Mouse (Mus musculus) testis, adult 2 months (tissue): ENCODE data around the gene Pcdh9.

Experiments
- CTCF ChIP-seq: fragments of 200-500 bp; IDR thresholded peaks from 2 replicates; pipeline ENCODE4 v1.5.1; 2012; ENCODE audit warnings: low read depth, mild to moderate bottlenecking, inconsistent platforms, low read length, moderate library complexity; ENCODE audit not compliant: control insufficient read depth, insufficient read depth, insufficient replicate concordance
- POLR2A ChIP-seq: fragments of 200-500 bp; IDR thresholded peaks from 2 replicates; pipeline ENCODE4 v1.6.1; 2012; ENCODE audit warnings: low read depth, mild to moderate bottlenecking, inconsistent platforms, low read length, moderate library complexity; ENCODE audit not compliant: control insufficient read depth

GRCm38 (mm10) chr14:93827159-93827558 is 63.3 kb downstream of the Pcdh9 start:
- no peak for TF ChIP-seq CTCF
- TF ChIP-seq POLR2A, result no peak
